Mouse (Mus musculus): ENCODE measurements around the gene Adamts9. TPM values are rescaled to one million over a fixed set of nuclear protein-coding genes. Genes with fewer than 3 reads are reported as not detected.

Adamts9 gene
- polyA plus RNA-seq (2016; fragmentation: Nextera tagmentation; extraction: Ambion mirVana) = 2.1 and 2.3 TPM in 2 replicates

DNA sequence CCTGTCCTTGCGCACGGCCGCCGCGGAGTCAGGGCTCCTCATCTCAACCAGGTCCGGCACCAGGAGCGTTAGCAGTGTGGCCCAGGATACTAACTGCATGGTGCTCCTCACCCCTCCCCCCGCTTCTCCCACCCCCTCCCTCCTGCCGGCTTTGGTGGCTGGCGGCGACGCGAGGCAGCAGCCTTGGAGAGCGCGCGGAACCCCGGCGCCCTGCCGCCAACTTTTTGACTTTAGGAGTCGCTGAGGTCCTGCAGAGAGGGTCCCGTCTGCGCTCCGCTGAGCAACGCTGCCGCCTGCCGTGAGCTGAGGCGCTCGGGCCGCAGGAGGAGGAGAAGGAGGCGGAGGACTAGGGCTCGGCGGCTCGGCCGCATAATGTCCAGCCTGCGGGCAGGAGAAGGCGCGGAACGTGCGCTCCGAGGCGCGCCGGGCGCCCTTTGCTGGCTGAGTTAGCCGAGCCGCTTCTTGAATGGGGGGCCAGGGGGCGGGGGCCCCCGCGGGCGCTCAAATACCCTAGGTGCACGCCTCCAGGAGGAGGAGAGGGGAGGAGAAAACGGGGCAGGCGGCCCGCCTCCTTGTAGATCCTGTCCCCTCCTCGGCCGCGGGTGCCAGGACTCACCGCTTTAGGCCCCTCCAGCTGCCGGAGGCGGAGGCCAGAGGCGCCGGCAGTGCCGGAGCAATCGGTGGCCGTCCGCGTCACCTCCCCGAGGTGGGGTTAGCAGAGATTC lies at the start of gene Adamts9:
Gene Adamts9, minus strand, starts transcription at position 436 of the 725 bp plus-strand sequence.
- Histone ChIP-seq H3K36me3 (no peaks in the 10 kb centered on the region), H3K4me3 (peak within 1 kb of the TSS; percentile 72), H3K4me1 (replicated peaks) (peaks cover 50% of the 10 kb centered on the region), H3K27ac (peak within 1 kb of the TSS; percentile 85), H3K27me3 (ENCODE audit: insufficient read depth, poor library complexity, severe bottlenecking) (peaks cover 77% of the 10 kb centered on the region), H3K9me3 (peaks cover 6% of the 10 kb centered on the region)
- DNase-seq (ENCODE audit: low spot score) = peak; percentile 85
- WGBS = under 1% methylated on average over 68 of the region's 68 CpGs

- 47% methylated on average over 1 of the region's 1 CpGs for WGBS
- no peak overlapping the region for H3K27ac ChIP-seq
- 0 out of 2 replicates have a peak, but pooled peaks cover 3% of the 10 kb centered on the region for H3K9me3 ChIP-seq
- H3K4me1 ChIP-seq (replicated peaks) = no peaks in the 10 kb centered on the region
- H3K4me3 ChIP-seq = no peak overlapping the region
- H3K27me3 ChIP-seq (ENCODE audit: insufficient read depth, poor library complexity, severe bottlenecking) = no peaks in the 10 kb centered on the region
- no peak for DNase-seq (ENCODE audit: low spot score)
- H3K36me3 ChIP-seq = no peaks in the 10 kb centered on the region
Observed at GRCm38 (mm10) chr6:92991616-92992015, 48.3 kb upstream of the Adamts9 start.

GRCm38 (mm10) chr6:92988620-92988998 lies 45.3 kb upstream of the Adamts9 start:
- Histone ChIP-seq H3K9me3 (0 out of 2 replicates have a peak, but pooled peaks cover 3% of the 10 kb centered on the region), H3K36me3 (no peaks in the 10 kb centered on the region), H3K4me3 (no peak overlapping the region), H3K27me3 (ENCODE audit: insufficient read depth, poor library complexity, severe bottlenecking) (no peaks in the 10 kb centered on the region), H3K27ac (no peak overlapping the region), H3K4me1 (replicated peaks) (no peaks in the 10 kb centered on the region)
- WGBS = 93% methylated on average over 10 of the region's 10 CpGs
- DNase-seq (ENCODE audit: low spot score) = no peak

GRCm38 (mm10) chr6:92987846-92988619 lies 44.7 kb upstream of the Adamts9 start:
- 0 out of 2 replicates have a peak, but pooled peaks cover 3% of the 10 kb centered on the region for H3K9me3 ChIP-seq
- WGBS = 83% methylated on average over 14 of the region's 14 CpGs
- no peaks in the 10 kb centered on the region for H3K27me3 ChIP-seq (ENCODE audit: insufficient read depth, poor library complexity, severe bottlenecking)
- DNase-seq (ENCODE audit: low spot score) = no peak
- no peaks in the 10 kb centered on the region for H3K36me3 ChIP-seq
- no peak overlapping the region for H3K27ac ChIP-seq
- H3K4me1 ChIP-seq (replicated peaks) = no peaks in the 10 kb centered on the region
- H3K4me3 ChIP-seq = no peak overlapping the region

- Histone ChIP-seq H3K9me3 (0 out of 2 replicates have a peak, but pooled peaks cover 3% of the 10 kb centered on the region), H3K27me3 (ENCODE audit: insufficient read depth, poor library complexity, severe bottlenecking) (no peaks in the 10 kb centered on the region), H3K4me1 (replicated peaks) (no peaks in the 10 kb centered on the region), H3K4me3 (no peak overlapping the region), H3K27ac (no peak overlapping the region), H3K36me3 (no peaks in the 10 kb centered on the region)
- WGBS = 87% methylated on average over 9 of the region's 9 CpGs
- DNase-seq (ENCODE audit: low spot score) = no peak
Observed at GRCm38 (mm10) chr6:92987366-92987765, 44.1 kb upstream of the Adamts9 start.

- Histone ChIP-seq H3K36me3 (no peaks in the 10 kb centered on the region), H3K27ac (no peak overlapping the region), H3K27me3 (ENCODE audit: insufficient read depth, poor library complexity, severe bottlenecking) (no peaks in the 10 kb centered on the region), H3K4me3 (no peak overlapping the region), H3K9me3 (no peaks in the 10 kb centered on the region), H3K4me1 (replicated peaks) (no peaks in the 10 kb centered on the region)
- WGBS = 89% methylated on average over 7 of the region's 7 CpGs
- no peak for DNase-seq (ENCODE audit: low spot score)
Observed at GRCm38 (mm10) chr6:92983421-92983820, 40.1 kb upstream of the Adamts9 start.

DNA sequence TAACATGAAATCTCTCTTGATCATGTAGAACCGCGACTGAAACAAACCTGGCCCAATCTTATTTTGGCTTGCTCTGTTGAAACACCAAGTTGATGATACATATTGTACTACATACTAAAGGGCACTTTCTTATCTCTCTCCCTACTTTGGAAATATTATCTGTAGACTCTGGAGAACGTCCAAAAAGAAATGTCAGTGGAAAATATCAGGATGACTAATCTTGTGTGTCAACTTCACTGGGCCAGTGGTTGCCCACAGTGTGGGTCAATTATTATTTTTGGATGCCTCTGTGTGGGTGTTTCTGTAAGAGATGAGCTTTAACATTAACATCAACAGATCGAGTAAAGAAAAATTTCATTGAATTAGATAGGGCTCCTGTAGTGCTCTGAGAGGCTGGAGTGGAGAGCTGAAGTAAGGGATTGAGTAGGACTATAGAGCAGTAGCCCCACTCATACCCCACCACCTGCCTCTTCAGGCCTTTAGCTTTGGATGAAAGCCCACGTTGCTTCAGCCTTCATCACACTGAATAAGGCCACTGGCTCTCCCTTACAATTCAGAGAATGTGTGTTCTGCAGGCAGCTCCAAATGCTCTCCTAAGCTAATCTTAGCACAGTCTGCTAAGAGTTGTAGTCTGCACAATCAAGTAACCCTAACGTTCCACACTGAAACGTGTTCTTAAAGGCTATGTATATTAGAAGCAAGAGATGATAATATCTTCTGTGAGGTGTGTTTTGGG lies 38.3 kb upstream of the Adamts9 start:
- Histone ChIP-seq H3K4me3 (no peak overlapping the region), H3K27me3 (ENCODE audit: insufficient read depth, poor library complexity, severe bottlenecking) (no peaks in the 10 kb centered on the region), H3K36me3 (no peaks in the 10 kb centered on the region), H3K27ac (no peak overlapping the region), H3K9me3 (no peaks in the 10 kb centered on the region), H3K4me1 (replicated peaks) (no peaks in the 10 kb centered on the region)
- 87% methylated on average over 7 of the region's 7 CpGs for WGBS
- no peak for DNase-seq (ENCODE audit: low spot score)

- no peaks in the 10 kb centered on the region for H3K4me1 ChIP-seq (replicated peaks)
- no peak for DNase-seq (ENCODE audit: low spot score)
- 89% methylated on average over 3 of the region's 3 CpGs for WGBS
- no peaks in the 10 kb centered on the region for H3K27me3 ChIP-seq (ENCODE audit: insufficient read depth, poor library complexity, severe bottlenecking)
- no peak overlapping the region for H3K4me3 ChIP-seq
- H3K27ac ChIP-seq = no peak overlapping the region
- H3K9me3 ChIP-seq = no peaks in the 10 kb centered on the region
- no peaks in the 10 kb centered on the region for H3K36me3 ChIP-seq
Observed at GRCm38 (mm10) chr6:92973340-92973739, 30.0 kb upstream of the Adamts9 start.

DNA sequence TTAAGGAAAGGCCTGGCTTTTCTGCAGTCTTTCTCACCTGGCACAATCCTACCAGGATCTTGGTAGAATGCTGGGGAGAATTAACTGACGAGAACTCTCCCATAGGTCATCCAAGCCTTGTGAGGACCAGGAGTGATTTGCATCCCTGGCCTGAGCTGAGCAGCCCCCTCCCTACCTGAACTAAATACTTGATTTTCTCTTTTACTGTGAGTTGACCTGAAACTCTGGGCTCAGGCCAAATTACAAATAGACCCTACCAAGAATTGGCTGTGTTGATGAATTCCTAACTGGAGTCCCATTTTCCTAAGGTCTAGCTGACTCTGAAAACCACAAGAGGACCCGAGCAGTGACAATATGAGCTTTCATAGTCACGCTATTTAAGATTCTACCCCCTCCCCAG lies 25.4 kb upstream of the Adamts9 start:
- no peaks in the 10 kb centered on the region for H3K36me3 ChIP-seq
- no peak for DNase-seq (ENCODE audit: low spot score)
- 0 out of 2 replicates have a peak, but pooled peaks cover 4% of the 10 kb centered on the region for H3K9me3 ChIP-seq
- no peak overlapping the region for H3K4me3 ChIP-seq
- 72% methylated on average over 3 of the region's 3 CpGs for WGBS
- H3K27ac ChIP-seq = no peak overlapping the region
- no peaks in the 10 kb centered on the region for H3K4me1 ChIP-seq (replicated peaks)
- H3K27me3 ChIP-seq (ENCODE audit: insufficient read depth, poor library complexity, severe bottlenecking) = no peaks in the 10 kb centered on the region

DNA sequence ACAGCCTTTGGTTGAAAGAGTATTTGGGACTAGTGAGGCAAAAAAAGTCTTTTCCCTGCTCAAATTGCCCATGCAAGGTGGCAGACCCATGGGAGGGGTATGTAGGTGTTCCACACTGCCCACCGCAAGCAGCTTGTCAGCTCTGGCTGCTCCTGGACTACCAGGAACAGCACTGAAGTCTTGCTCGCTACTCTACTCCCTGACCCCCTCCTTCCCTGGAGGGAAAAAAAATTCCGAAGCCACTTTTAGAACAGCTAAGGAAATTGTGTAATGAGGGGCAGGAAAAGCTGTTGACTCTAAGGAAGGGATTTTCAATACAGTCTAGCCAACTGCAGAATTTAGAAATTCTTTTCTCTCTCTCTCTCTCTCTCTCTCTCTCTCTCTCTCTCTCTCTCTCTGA lies 24.9 kb upstream of the Adamts9 start:
- Histone ChIP-seq H3K9me3 (0 out of 2 replicates have a peak, but pooled peaks cover 4% of the 10 kb centered on the region), H3K36me3 (no peaks in the 10 kb centered on the region), H3K27me3 (ENCODE audit: insufficient read depth, poor library complexity, severe bottlenecking) (no peaks in the 10 kb centered on the region), H3K4me1 (replicated peaks) (no peaks in the 10 kb centered on the region), H3K27ac (no peak overlapping the region), H3K4me3 (no peak overlapping the region)
- DNase-seq (ENCODE audit: low spot score) = no peak
- 77% methylated on average over 3 of the region's 3 CpGs for WGBS

DNA sequence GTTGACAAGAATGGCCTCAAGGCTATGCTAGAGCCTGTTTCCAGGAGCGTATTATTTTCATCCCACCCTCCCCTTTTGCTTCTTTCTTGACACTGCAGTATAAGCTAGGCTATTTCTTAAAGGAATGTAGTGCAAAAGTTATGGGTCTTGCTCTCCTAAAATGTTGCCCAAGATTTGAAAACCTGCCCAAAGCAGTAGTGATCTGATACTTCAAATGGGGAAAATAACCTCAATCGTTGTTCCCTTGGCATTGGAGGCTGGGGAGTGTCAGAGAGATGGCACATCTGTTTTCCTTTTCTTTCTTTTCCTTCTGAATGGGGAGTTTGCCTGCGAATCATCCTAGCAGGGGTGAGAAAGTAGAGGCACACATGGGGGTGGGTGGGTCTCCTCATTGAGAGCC lies 19.7 kb upstream of the Adamts9 start:
- 77% methylated on average over 3 of the region's 3 CpGs for WGBS
- Histone ChIP-seq H3K4me3 (no peak overlapping the region), H3K36me3 (no peaks in the 10 kb centered on the region), H3K4me1 (replicated peaks) (0 out of 2 replicates have a peak, but pooled peaks cover 2% of the 10 kb centered on the region), H3K27me3 (ENCODE audit: insufficient read depth, poor library complexity, severe bottlenecking) (no peaks in the 10 kb centered on the region), H3K27ac (peak overlapping the region; percentile 40; the same call in 1 of the 2 replicates), H3K9me3 (0 out of 2 replicates have a peak, but pooled peaks cover 4% of the 10 kb centered on the region)
- no peak for DNase-seq (ENCODE audit: low spot score)

DNA sequence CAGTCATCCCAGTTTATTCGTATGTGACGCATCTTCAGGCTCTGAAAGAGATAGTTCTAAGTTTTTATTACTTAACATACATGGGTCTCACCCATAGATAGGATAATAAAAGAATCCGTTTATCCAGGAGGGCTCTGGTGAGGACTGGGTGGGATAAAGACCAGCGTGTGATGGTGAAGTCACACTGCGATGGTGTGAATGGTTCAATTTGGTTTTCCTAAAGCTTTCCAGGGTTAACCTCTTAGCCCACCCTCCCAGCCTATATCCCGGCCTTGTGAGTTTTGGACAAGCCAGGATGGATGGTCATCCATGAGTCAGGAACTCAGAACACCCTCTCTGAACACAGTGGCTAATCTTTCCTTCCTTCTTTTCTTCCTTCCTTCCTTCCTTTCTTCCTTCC lies 17.7 kb upstream of the Adamts9 start:
- Histone ChIP-seq H3K4me3 (no peak overlapping the region), H3K27ac (no peak overlapping the region)
- WGBS = 92% methylated on average over 6 of the region's 6 CpGs

More for the DNA sequence above, 17.7 kb upstream of the Adamts9 start:
- 0 out of 2 replicates have a peak, but pooled peaks cover 2% of the 10 kb centered on the region for H3K4me1 ChIP-seq (replicated peaks)
- no peak for DNase-seq (ENCODE audit: low spot score)
- no peaks in the 10 kb centered on the region for H3K27me3 ChIP-seq (ENCODE audit: insufficient read depth, poor library complexity, severe bottlenecking)
- 0 out of 2 replicates have a peak, but pooled peaks cover 4% of the 10 kb centered on the region for H3K9me3 ChIP-seq
- no peaks in the 10 kb centered on the region for H3K36me3 ChIP-seq
